Mouse (Mus musculus) monocyte, adult 5-6 weeks (primary cell): ENCODE data around the gene Col18a1. TPM values are rescaled to one million over a fixed set of nuclear protein-coding genes. Genes with fewer than 3 reads are reported as not detected.

Experiments used
- ATAC-seq: fragments of 153-309, 156-312 bp; replicated peaks from 2 replicates; pipeline ENCODE4 v1.8.0; 2017; ENCODE audit warnings: mild to moderate bottlenecking; ENCODE audit not compliant: low TSS enrichment, insufficient number of reproducible peaks, severe bottlenecking, poor library complexity, low FRiP score
- total RNA-seq: library from RNA; stranded (forward); fragments of 200-1000, 200-491, 200-594 nt; gene quantifications from 3 replicates; pipeline ENCODE4 v1.2.3, GENCODE M21; 2017

Gene Col18a1
- total RNA-seq, 1 experiment from 2014 or later = not detected

DNA sequence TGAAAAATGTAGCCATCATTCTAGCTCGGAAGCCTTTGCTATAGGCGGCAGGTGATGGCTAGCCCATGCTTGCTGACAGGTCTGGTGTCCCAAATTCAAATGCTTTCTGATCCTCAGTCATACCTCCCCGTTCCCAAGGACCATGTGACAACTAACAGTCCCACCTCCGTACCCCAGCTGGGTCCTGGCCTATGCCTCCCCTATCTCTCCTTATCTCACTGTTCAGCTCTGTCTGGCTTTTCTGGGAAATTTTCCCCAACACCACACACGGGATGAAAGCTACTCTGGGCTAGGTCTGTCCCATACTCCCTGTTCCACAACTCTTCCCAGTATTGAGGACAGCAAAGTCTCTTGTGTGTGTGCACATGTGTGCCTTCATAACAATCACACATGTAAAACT, 76.3 kb downstream of the Col18a1 start:
- no peak for ATAC-seq

DNA sequence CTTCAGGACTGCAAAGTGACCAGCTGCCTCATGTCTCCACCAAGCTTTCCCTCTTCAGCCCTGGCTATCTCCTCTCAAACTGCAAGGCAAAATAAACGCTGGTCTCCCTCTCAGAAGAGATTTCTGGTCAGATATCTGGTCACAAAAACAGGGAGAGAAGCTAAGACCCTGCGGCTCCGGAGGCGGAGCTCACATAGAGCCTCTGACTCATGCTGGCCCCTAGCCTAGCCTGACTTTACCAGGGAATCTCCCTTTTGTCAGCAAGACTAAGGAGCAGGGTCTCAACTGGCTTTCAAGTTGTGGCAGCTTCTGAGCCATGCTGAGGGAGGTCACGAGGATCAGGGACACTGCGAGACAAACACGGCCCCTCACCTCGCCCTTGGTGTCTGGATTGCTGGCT, 77.0 kb downstream of the Col18a1 start:
- no peak for ATAC-seq

DNA sequence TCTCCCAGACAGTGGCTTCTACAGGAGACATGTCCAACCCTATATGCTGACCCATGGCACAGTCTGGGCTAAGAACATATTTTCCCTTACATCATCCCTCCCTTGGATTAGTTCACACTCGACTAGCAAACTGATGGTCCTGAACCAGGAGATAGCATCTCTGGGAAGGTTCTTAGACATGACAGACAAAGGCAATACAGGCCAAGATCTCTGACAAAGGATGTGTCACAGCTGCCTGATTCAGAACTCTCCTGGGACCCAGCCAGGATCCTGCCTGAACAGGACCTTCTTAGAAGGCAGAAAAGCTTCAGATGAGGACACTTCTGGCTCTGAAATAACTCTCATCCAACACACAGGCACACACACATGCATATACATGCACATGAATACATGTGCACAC, 81.8 kb downstream of the Col18a1 start:
- no peak for ATAC-seq

DNA sequence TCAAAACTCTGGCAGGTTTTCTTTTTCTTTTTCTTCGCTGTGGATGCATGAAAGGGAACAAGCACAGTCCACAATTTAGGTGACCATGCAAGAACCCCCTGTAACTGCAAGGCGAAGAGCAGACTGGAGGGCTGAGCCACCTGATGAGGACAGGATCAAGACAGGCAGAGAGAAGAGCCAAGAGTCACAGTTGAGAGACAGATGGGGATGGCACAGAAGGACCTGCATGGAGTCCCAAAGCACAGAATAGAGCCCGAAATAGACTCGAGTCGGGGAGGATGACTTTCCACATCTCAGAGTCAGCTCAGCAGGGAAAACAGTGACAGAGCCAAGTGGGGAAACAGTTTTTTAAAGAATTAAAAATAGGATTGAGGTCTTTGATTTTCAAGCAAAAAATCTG, 83.4 kb downstream of the Col18a1 start:
- ATAC-seq = no peak

DNA sequence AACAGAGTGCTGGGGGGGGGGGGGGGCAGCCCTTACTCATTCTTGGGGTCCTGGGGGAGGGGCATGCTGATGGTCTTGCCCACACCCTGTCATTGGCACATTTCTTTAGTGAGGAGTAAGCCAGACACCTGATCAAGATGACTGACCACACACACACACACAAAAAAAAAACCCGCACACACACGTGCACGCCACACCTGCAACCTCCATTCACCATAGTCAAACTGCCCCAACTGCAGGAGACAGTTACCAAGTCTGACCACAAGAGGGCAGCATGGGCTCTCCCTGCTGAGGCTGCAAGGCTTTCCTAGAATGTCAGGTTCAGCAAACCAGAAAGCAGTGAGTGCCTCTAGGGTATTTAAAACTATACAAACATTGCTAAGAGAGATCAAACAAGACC, 83.9 kb downstream of the Col18a1 start:
- ATAC-seq = 0 out of 2 replicates have a peak, but pooled peaks have one; percentile 38

DNA sequence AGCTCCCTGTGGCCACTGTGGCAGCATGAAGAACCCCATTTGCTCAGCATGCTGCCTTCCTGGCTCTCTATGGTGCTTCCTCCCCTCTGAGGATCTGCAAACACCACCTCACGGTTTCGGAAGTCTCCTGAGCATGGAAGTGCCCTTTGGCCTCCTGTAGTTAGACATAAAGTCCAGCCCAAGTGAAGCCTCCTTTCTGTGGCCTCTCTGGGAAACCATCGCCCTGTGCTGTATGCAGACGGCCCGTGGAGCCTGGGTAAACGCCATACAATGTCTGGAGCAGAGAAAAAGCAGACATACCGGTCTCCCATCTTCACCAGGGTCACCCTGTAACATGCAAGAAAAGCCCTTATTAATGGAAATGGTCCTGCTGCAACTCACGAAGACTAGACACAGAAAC, 87.4 kb downstream of the Col18a1 start:
- no peak for ATAC-seq

DNA sequence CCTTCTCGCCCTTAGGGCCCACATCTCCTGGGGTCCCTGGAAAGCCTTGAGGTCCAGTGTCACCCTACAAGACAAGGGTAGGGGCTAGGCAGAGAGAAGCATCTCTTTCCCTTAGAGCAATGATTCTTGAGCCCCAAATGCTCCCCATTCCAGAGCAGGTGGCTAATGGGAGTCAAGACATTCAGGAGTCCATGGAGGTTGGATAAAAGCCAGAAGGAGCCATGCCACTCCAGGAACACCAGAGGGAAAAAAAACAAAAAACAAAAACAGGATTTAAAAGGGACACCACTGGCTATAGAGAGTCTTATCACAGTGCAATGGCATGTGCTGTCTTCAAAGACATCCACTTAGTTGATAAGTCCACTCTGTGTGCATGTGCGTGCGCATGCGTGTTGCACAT, 87.9 kb downstream of the Col18a1 start:
- no peak for ATAC-seq

GRCm38 (mm10) chr10:77074276-77074974, 91.9 kb downstream of the Col18a1 start:
- no peak for ATAC-seq

- no peak for ATAC-seq
Measured at GRCm38 (mm10) chr10:77070072-77070471, 96.3 kb downstream of the Col18a1 start.

- ATAC-seq = no peak
Measured at GRCm38 (mm10) chr10:77068469-77068868, 97.9 kb downstream of the Col18a1 start.

DNA sequence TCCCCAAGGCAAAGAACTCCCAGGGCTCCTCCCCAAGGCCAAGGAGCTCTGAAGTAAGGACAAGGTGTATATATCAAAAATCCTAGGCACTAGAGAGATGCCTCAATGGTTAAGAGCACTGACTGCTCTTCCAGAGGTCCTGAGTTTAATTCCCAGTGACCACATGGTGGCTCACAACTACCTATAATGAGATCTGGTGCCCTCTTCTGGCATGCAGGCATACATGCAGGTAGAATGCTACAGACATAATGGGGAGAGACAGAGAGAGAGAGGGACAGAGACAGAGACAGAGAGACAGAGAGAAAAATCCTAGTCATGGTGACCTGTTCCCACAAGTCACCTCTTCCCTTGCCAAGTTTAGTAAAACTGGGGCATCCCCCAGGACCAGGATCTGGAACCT, 101.7 kb downstream of the Col18a1 start:
- no peak for ATAC-seq

- no peak for ATAC-seq
Measured at GRCm38 (mm10) chr10:77064239-77064638, 102.1 kb downstream of the Col18a1 start.

GRCm38 (mm10) chr10:77062393-77063010, 103.8 kb downstream of the Col18a1 start:
- no peak for ATAC-seq

- no peak for ATAC-seq
Measured at GRCm38 (mm10) chr10:77061426-77061825, 104.9 kb downstream of the Col18a1 start.

DNA sequence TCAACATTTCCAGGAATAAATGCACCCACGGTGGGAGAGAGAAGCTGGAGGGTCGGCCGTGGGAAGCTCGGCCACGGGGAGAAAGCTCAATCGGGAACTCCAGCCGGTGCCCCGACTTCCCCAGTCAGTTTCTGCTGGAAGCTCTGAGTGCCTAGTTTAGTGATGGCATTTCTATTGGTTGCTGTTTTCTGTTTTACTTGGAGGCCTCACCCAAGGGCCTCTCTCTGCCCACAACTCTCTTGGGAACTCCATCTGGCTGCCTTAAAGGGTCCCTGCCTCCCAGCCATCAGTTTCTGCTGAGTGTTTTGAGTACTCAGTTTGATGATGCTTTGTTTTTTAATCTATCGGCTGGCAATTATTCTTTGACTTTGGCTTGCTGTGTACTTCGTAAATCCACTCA, 109.6 kb downstream of the Col18a1 start:
- ATAC-seq = no peak

- ATAC-seq = no peak
Measured at GRCm38 (mm10) chr10:77048606-77049005, 117.7 kb downstream of the Col18a1 start.

DNA sequence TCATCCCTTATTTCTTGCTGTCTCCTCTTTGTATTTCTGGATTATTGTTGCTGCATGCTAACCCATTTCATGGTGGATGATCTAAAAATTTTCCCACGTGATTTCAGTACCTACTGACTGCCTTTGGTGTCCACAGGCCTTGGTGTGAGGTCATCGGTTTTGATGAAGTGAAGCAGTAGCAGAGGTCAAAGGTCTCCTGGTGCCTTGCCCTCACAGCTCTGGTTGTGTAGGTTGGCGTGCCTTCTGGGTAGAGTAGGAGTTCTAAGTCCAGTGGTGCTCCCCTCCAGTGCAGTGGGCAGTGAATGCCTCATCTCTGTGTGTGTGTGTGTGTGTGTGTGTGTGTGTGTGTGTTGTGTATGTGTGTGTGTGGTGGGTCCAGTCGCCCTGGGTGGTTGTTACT, 118.2 kb downstream of the Col18a1 start:
- no peak for ATAC-seq

DNA sequence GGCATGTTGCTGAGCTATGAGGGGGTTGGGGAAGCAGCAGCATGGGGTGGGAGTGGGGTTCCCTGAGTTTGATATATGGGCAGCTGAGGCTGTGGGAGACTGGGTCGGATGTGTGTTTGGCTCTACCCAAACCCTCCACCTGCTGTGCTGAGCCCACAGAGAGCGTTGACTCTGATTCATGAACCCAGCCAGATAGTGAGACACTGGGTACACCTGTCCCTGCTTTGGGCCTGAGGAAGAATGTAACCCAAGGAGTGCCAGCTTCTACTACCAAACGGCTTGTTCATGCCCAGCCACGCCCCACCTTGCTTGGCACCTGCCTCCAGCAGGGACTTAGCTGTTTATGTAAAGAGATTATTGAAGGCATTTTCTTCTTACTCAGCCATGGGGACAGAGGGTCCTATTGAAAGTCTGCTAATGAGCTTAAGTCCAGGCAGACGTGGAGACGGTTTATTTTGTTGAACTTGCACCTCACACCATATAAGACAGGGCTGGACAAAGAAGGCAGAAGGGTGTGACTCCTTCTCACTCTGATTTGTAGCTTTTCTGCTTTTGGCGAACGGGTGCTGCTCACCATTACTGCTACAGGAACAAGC, 127.7 kb downstream of the Col18a1 start:
- ATAC-seq = no peak

- no peak for ATAC-seq
Measured at GRCm38 (mm10) chr10:77035487-77035886, 130.9 kb downstream of the Col18a1 start.

DNA sequence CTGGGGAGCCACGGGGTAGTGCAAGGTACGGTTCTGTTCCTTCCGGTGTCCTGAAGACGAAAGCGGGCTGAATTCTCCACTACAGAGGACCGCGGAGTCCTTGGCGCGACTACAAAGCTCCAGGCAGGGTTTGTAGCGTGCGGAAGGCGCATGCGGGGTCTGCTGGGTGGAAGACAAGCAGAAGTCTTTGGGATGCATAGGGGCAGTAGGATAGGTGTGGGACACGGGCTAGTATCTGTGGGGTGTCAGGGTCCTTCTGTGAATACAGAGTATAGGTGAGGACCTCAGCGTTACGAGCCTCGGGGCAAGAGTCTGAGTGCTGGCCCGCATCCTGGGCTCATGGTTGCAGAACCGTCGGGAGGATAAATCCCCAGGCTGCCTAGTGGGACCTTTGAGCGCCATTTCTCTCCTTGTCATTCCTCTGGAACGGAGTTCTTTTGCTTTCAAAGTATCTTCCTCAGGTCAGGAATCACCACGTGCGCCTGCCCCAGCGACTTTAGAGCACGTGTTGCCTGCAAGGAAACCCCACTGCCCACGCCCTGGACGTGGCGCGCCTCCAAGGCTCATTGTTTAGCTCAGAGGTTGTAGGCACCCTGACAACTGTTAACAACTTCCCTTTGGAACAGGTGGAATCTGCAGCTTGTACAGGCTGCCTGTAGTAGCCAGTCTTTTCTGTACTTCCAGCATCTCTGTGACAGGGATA, 132.9 kb downstream of the Col18a1 start:
- ATAC-seq = no peak
